Mouse (Mus musculus) small intestine, adult 2 months (tissue): ENCODE measurements around the gene Shld1. TPM values are rescaled to one million over a fixed set of nuclear protein-coding genes. Genes with fewer than 3 reads are reported as not detected.

Experiments
- H3K27ac ChIP-seq: fragments of 200-500 bp; 2 replicates; pipeline ENCODE4 v1.5.1; 2012; ENCODE audit warnings: low read depth, low read length, control low read depth, inconsistent platforms; ENCODE audit not compliant: insufficient read depth
- H3K27me3 ChIP-seq: fragments of 200-500 bp; 2 replicates; pipeline ENCODE4 v1.6.1; 2012; ENCODE audit warnings: mild to moderate bottlenecking, moderate library complexity, low read length, inconsistent platforms; ENCODE audit not compliant: control insufficient read depth, insufficient read depth
- H3K36me3 ChIP-seq: fragments of 200-500 bp; 2 replicates; pipeline ENCODE4 v1.6.1; 2012; ENCODE audit warnings: mild to moderate bottlenecking, low read length, control low read depth, inconsistent platforms; ENCODE audit not compliant: control insufficient read depth, insufficient read depth
- H3K4me1 ChIP-seq: fragments of 200-500 bp; 2 replicates; pipeline ENCODE4 v1.6.1; 2012; ENCODE audit warnings: low read length, inconsistent platforms, mixed read lengths; ENCODE audit not compliant: control insufficient read depth, insufficient read depth, insufficient read length
- H3K4me3 ChIP-seq: fragments of 200-500 bp; 2 replicates; pipeline ENCODE4 v1.5.1; 2012; ENCODE audit warnings: low read depth, mild to moderate bottlenecking, control low read depth, inconsistent platforms, low read length, moderate library complexity
- CTCF ChIP-seq: fragments of 200-500 bp; IDR thresholded peaks from 2 replicates; pipeline ENCODE4 v1.5.1; 2012; ENCODE audit warnings: low read depth, mild to moderate bottlenecking, control low read depth, inconsistent platforms, low read length, moderate library complexity, mixed read lengths; ENCODE audit not compliant: insufficient replicate concordance, insufficient read length; ENCODE audit errors: extremely low read depth
- POLR2A ChIP-seq: fragments of 200-500 bp; IDR thresholded peaks from 2 replicates; pipeline ENCODE4 v1.6.1; 2012; ENCODE audit warnings: low read depth, mild to moderate bottlenecking, control low read depth, inconsistent platforms, low read length, moderate library complexity
- WGBS: fragments of 180-500 bp; shearing (Covaris S2); methylation state at CpG from one replicate; pipeline ENCODE4 v1.1.7; 2018; 5-methylcytosine and 5-hydroxymethylcytosine counted together
- polyA plus RNA-seq: library from polyadenylated mRNA; depleted of rRNA; stranded (reverse); fragments of >200 nt; gene quantifications from 2 replicates; pipeline ENCODE4 v1.2.3, GENCODE M21; 2012

Gene Shld1
- polyA plus RNA-seq, 1 experiment = 8.9 TPM

GRCm38 (mm10) chr2:132738816-132739432, 52.2 kb downstream of the Shld1 start:
- WGBS = 66% methylated on average over 2 of the region's 2 CpGs

GRCm38 (mm10) chr2:132741862-132742347, 55.2 kb downstream of the Shld1 start:
- WGBS = 81% methylated on average over 8 of the region's 8 CpGs

More at GRCm38 (mm10) chr2:132738816-132739432, 52.2 kb downstream of the Shld1 start:
- Histone ChIP-seq H3K36me3 (no peaks in the 10 kb centered on the region), H3K4me3 (no peak overlapping the region), H3K27ac (no peak overlapping the region), H3K27me3 (no peaks in the 10 kb centered on the region), H3K4me1 (no peaks in the 10 kb centered on the region)
- no peak for TF ChIP-seq CTCF
- no peak for TF ChIP-seq POLR2A

GRCm38 (mm10) chr2:132744866-132745265, 58.1 kb downstream of the Shld1 start:
- 96% methylated on average over 5 of the region's 5 CpGs for WGBS
- Histone ChIP-seq H3K4me3 (no peak overlapping the region), H3K27ac (no peak overlapping the region), H3K4me1 (no peaks in the 10 kb centered on the region), H3K27me3 (no peaks in the 10 kb centered on the region), H3K36me3 (no peaks in the 10 kb centered on the region)
- TF ChIP-seq CTCF (no peak), POLR2A (no peak)

More at GRCm38 (mm10) chr2:132741862-132742347, 55.2 kb downstream of the Shld1 start:
- Histone ChIP-seq H3K36me3 (no peaks in the 10 kb centered on the region), H3K27me3 (no peaks in the 10 kb centered on the region), H3K4me1 (no peaks in the 10 kb centered on the region), H3K27ac (no peak overlapping the region), H3K4me3 (no peak overlapping the region)
- TF ChIP-seq CTCF = no peak
- TF ChIP-seq POLR2A = no peak

GRCm38 (mm10) chr2:132746108-132746507, 59.4 kb downstream of the Shld1 start:
- Histone ChIP-seq H3K27ac (no peak overlapping the region), H3K4me1 (no peaks in the 10 kb centered on the region), H3K27me3 (no peaks in the 10 kb centered on the region), H3K4me3 (no peak overlapping the region), H3K36me3 (no peaks in the 10 kb centered on the region)
- WGBS = 88% methylated on average over 3 of the region's 3 CpGs
- TF ChIP-seq CTCF (no peak), POLR2A (no peak)

- Histone ChIP-seq H3K4me3 (no peak overlapping the region), H3K36me3 (no peaks in the 10 kb centered on the region), H3K27me3 (no peaks in the 10 kb centered on the region), H3K27ac (no peak overlapping the region), H3K4me1 (no peaks in the 10 kb centered on the region)
- TF ChIP-seq POLR2A (no peak), CTCF (no peak)
Measured at GRCm38 (mm10) chr2:132750726-132751125, 64.0 kb downstream of the Shld1 start.

- WGBS = 73% methylated on average over 15 of the region's 15 CpGs
- TF ChIP-seq CTCF (no peak), POLR2A (no peak)
Measured at GRCm38 (mm10) chr2:132751141-132752066, 64.7 kb downstream of the Shld1 start.

GRCm38 (mm10) chr2:132752398-132752797, 65.7 kb downstream of the Shld1 start:
- no peaks in the 10 kb centered on the region for H3K36me3 ChIP-seq
- no peak overlapping the region for H3K27ac ChIP-seq
- no peak overlapping the region for H3K4me3 ChIP-seq
- 72% methylated on average over 2 of the region's 2 CpGs for WGBS
- TF ChIP-seq POLR2A = no peak
- TF ChIP-seq CTCF = no peak
- H3K27me3 ChIP-seq = no peaks in the 10 kb centered on the region
- H3K4me1 ChIP-seq = no peaks in the 10 kb centered on the region

More at GRCm38 (mm10) chr2:132751141-132752066, 64.7 kb downstream of the Shld1 start:
- H3K4me1 ChIP-seq = no peaks in the 10 kb centered on the region
- no peak overlapping the region for H3K4me3 ChIP-seq
- no peaks in the 10 kb centered on the region for H3K36me3 ChIP-seq
- H3K27ac ChIP-seq = no peak overlapping the region
- H3K27me3 ChIP-seq = no peaks in the 10 kb centered on the region
